Mouse (Mus musculus) hindbrain, embryonic 15.5 days (tissue): ENCODE results near the gene Whrn. TPM values are rescaled to one million over a fixed set of nuclear protein-coding genes. Genes with fewer than 3 reads are reported as not detected.

Experiments used
- ATAC-seq: fragments of 200-750 bp; cut with Nextera tagmentation; 2 replicates; pipeline ENCODE4 v1.8.0; 2017; ENCODE audit warnings: low read depth, moderate number of reproducible peaks, moderate TSS enrichment; ENCODE audit not compliant: low FRiP score
- H3K27ac ChIP-seq: fragments of 300-500 bp; sonication (generic); replicated peaks from 2 replicates; pipeline ENCODE4 v1.5.1; 2015; ENCODE audit warnings: mild to moderate bottlenecking, inconsistent platforms
- H3K27me3 ChIP-seq: fragments of 300-500 bp; sonication (generic); 2 replicates; pipeline ENCODE4 v1.6.1; 2015; ENCODE audit warnings: control low read depth, inconsistent platforms
- H3K36me3 ChIP-seq: fragments of 300-500 bp; sonication (generic); 2 replicates; pipeline ENCODE4 v1.6.1; 2015; ENCODE audit warnings: control low read depth, inconsistent platforms
- H3K4me1 ChIP-seq: fragments of 300-500 bp; sonication (generic); replicated peaks from 2 replicates; pipeline ENCODE4 v1.6.1; 2015; ENCODE audit warnings: control low read depth, inconsistent platforms
- H3K4me2 ChIP-seq: fragments of 300-500 bp; sonication (generic); 2 replicates; pipeline ENCODE4 v1.6.1; 2015; ENCODE audit warnings: moderate library complexity, mild to moderate bottlenecking, inconsistent platforms
- H3K4me3 ChIP-seq: fragments of 300-500 bp; sonication (generic); 2 replicates; pipeline ENCODE4 v1.5.1; 2015; ENCODE audit warnings: mild to moderate bottlenecking, inconsistent platforms
- H3K9ac ChIP-seq: fragments of 300-500 bp; sonication (generic); 2 replicates; pipeline ENCODE4 v1.6.1; 2015; ENCODE audit warnings: inconsistent platforms
- H3K9me3 ChIP-seq: fragments of 300-500 bp; sonication (generic); 2 replicates; pipeline ENCODE4 v1.6.1; 2016; ENCODE audit warnings: control low read depth, inconsistent platforms
- WGBS: fragments of 180-500 bp; shearing (Covaris S2); methylation state at CpG from one replicate; pipeline ENCODE4 v1.1.7; 2015; 5-methylcytosine and 5-hydroxymethylcytosine counted together
- polyA plus RNA-seq: library from polyadenylated mRNA; unstranded; fragments of >200 nt; fragmentation: Nextera tagmentation; extraction: Ambion mirVana; gene quantifications from 2 replicates; pipeline ENCODE4 v1.2.1, GENCODE M21; 2015

The Whrn gene
- polyA plus RNA-seq, 1 experiment from 2014 or later = 7.1 TPM

DNA sequence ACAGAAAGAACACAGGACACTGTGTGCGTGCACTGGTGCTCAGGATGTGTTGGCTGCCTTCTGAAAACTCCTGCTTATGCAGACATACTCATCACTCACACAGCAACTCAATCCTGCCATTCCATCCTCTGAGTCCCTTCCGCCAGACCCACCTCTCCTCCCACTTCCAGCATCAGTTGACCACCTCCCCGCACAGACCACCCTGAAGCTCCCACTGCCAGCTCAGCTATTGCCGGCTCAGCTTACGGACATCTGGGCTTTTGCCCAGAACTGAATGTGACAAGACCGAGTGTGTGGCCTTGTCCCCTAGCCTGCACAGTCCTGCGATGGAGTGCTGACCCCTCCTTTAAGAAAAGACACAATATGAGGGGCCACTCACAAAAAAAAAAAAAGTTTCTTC is 55.5 kb downstream of the Whrn start:
- no peak overlapping the region for H3K27ac ChIP-seq
- H3K9me3 ChIP-seq = no peaks in the 10 kb centered on the region
- H3K9ac ChIP-seq = no peak overlapping the region
- H3K4me1 ChIP-seq = peaks cover 11% of the 10 kb centered on the region
- H3K4me3 ChIP-seq = no peak overlapping the region
- H3K27me3 ChIP-seq = no peaks in the 10 kb centered on the region
- no peaks in the 10 kb centered on the region for H3K36me3 ChIP-seq
- no peak overlapping the region for H3K4me2 ChIP-seq
- WGBS = 64% methylated on average over 7 of the region's 7 CpGs
- no peak for ATAC-seq

DNA sequence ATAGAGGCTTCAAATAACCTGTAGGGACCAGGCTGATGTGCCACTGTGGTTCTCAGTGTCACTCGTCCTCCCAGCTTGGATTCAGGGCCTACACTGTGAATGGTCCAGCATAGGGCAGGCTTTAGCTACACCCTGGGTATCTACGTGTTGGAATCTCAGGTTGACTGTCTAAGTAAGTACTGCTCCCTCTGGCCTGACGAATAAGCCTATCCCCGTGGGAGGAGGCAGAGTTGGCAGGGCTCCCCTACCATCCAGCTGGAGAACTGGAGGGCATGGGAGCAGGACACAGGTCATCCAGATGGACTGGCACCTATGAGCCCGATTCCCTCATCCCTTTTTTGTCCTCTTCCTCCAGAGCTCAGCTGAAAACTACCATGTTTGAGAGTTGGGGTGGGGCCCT is 57.8 kb downstream of the Whrn start:
- Histone ChIP-seq H3K4me1 (peaks cover 11% of the 10 kb centered on the region), H3K27ac (no peak overlapping the region), H3K36me3 (no peaks in the 10 kb centered on the region), H3K9me3 (no peaks in the 10 kb centered on the region), H3K27me3 (no peaks in the 10 kb centered on the region), H3K9ac (no peak overlapping the region), H3K4me2 (no peak overlapping the region), H3K4me3 (no peak overlapping the region)
- no peak for ATAC-seq
- 84% methylated on average over 5 of the region's 5 CpGs for WGBS

GRCm38 (mm10) chr4:63437119-63437815 is 58.5 kb downstream of the Whrn start:
- H3K4me2 ChIP-seq = no peak overlapping the region

DNA sequence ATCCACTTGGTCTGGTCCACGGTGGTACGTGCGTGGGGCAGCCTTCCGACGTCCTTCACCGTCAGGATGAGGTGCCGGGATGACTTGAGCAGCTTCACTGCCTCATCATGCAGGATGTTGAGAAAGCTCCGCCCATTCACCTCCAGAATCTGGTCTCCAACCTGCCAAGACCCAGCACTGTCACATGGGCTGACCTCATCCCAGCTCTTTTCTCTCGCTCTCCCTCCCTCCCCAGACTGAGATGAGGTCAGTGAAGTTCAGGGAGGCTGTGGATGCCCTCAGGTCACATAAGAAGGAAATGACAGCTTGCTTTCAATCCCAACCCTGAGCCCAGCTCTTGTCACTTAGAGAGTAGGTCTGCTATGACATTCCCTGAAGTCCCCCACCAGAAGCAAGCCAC is 60.4 kb downstream of the Whrn start:
- H3K4me1 ChIP-seq = peaks cover 11% of the 10 kb centered on the region
- whole genome bisulfite sequencing = 89% methylated on average over 9 of the region's 9 CpGs
- no peaks in the 10 kb centered on the region for H3K36me3 ChIP-seq
- no peak overlapping the region for H3K27ac ChIP-seq
- H3K9me3 ChIP-seq = no peaks in the 10 kb centered on the region
- no peak overlapping the region for H3K4me3 ChIP-seq
- H3K27me3 ChIP-seq = no peaks in the 10 kb centered on the region
- H3K9ac ChIP-seq = no peak overlapping the region
- no peak overlapping the region for H3K4me2 ChIP-seq
- no peak for ATAC-seq

More at GRCm38 (mm10) chr4:63437119-63437815, 58.5 kb downstream of the Whrn start:
- Histone ChIP-seq H3K27ac (no peak overlapping the region), H3K4me1 (peaks cover 11% of the 10 kb centered on the region), H3K4me3 (no peak overlapping the region), H3K9ac (no peak overlapping the region), H3K36me3 (no peaks in the 10 kb centered on the region), H3K9me3 (no peaks in the 10 kb centered on the region), H3K27me3 (no peaks in the 10 kb centered on the region)
- no peak for ATAC-seq
- 63% methylated on average over 16 of the region's 16 CpGs for WGBS

DNA sequence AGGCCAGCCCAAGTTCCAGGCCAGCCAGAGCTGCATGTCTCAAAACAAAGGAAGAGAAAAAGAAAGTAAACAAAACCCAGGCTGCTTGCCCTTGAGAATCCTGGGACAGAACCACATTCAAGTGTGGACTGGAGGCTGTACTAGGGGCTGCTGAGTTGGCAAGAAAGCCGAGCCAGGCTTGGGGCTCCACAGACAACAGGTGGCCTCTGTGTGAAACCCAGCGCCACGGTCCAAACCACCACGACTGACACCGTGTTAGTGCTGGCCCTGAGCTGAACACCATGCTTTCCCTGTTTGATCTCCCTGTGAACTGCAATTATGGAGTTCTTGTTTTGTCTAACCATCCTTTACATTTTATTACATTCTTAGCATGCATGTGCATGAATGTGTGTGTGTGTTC is 64.7 kb downstream of the Whrn start:
- H3K4me1 ChIP-seq = no peaks in the 10 kb centered on the region
- H3K36me3 ChIP-seq = no peaks in the 10 kb centered on the region
- no peak overlapping the region for H3K4me3 ChIP-seq
- WGBS = 75% methylated on average over 5 of the region's 5 CpGs
- H3K4me2 ChIP-seq = no peak overlapping the region
- H3K9ac ChIP-seq = no peak overlapping the region
- H3K9me3 ChIP-seq = no peaks in the 10 kb centered on the region
- no peak overlapping the region for H3K27ac ChIP-seq
- no peaks in the 10 kb centered on the region for H3K27me3 ChIP-seq
- no peak for ATAC-seq

- H3K4me2 ChIP-seq = no peak overlapping the region
- H3K9ac ChIP-seq = no peak overlapping the region
- H3K36me3 ChIP-seq = no peaks in the 10 kb centered on the region
- H3K27ac ChIP-seq = no peak overlapping the region
- H3K4me1 ChIP-seq = no peaks in the 10 kb centered on the region
- H3K27me3 ChIP-seq = no peaks in the 10 kb centered on the region
- H3K9me3 ChIP-seq = no peaks in the 10 kb centered on the region
- no peak overlapping the region for H3K4me3 ChIP-seq
- WGBS = 48% methylated on average over 3 of the region's 3 CpGs
- no peak for ATAC-seq
Measured at GRCm38 (mm10) chr4:63430357-63430756, 65.4 kb downstream of the Whrn start.

- no peak for ATAC-seq
- no peaks in the 10 kb centered on the region for H3K9me3 ChIP-seq
- no peaks in the 10 kb centered on the region for H3K4me1 ChIP-seq
- H3K4me2 ChIP-seq = no peak overlapping the region
- no peaks in the 10 kb centered on the region for H3K27me3 ChIP-seq
- H3K27ac ChIP-seq = no peak overlapping the region
- 73% methylated on average over 8 of the region's 8 CpGs for WGBS
- no peaks in the 10 kb centered on the region for H3K36me3 ChIP-seq
- H3K4me3 ChIP-seq = no peak overlapping the region
- H3K9ac ChIP-seq = no peak overlapping the region
Measured at GRCm38 (mm10) chr4:63426308-63426707, 69.5 kb downstream of the Whrn start.

DNA sequence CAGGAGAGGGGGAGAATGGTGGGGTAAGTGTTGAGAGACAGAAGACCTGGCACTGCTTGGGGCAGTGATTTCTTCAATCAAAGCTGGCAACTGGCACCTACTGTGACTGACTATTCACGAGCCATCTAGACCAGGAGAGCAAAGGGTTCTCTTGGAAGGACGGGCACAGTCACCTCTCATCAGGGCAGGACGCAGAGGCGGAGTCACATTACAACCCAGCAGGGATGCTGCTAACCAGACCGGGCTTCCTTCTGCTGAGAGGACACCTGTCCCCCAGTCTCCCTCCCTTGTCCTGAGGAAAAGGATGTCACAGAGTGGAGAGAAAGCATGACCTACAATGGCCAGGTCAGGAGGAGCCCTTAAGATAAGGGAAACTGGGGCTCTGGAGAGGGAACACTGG is 72.0 kb downstream of the Whrn start:
- Histone ChIP-seq H3K4me3 (no peak overlapping the region), H3K4me1 (no peaks in the 10 kb centered on the region), H3K4me2 (no peak overlapping the region), H3K27ac (no peak overlapping the region), H3K36me3 (no peaks in the 10 kb centered on the region), H3K27me3 (no peaks in the 10 kb centered on the region), H3K9me3 (no peaks in the 10 kb centered on the region), H3K9ac (no peak overlapping the region)
- no peak for ATAC-seq
- 36% methylated on average over 5 of the region's 5 CpGs for WGBS

DNA sequence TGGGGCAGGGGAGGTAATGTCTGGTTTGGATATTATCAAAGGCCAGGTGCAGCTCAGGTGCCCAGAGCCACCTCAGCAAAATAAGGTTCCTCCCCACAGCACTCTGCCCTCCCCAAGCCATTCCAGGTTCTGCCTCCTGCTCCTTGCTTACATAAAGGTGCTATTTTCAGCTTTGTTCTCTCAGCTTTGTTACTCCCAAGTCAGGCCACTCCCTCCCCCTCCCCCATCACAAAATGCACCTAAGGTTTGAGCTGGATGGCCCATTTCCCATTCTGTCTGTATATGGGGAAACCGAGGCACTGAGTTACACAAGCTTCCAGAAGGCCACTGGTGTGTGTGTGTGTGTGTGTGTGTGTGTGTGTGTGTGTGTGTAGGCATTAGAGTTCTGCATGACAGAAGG is 72.6 kb downstream of the Whrn start:
- H3K4me3 ChIP-seq = no peak overlapping the region
- ATAC-seq = no peak
- 70% methylated on average over 1 of the region's 1 CpGs for WGBS

GRCm38 (mm10) chr4:63420143-63420920 is 75.5 kb downstream of the Whrn start:
- no peaks in the 10 kb centered on the region for H3K9me3 ChIP-seq
- H3K36me3 ChIP-seq = no peaks in the 10 kb centered on the region
- no peak for ATAC-seq
- H3K9ac ChIP-seq = no peak overlapping the region
- peaks cover 3% of the 10 kb centered on the region for H3K4me1 ChIP-seq
- H3K27ac ChIP-seq = no peak overlapping the region
- H3K4me3 ChIP-seq = no peak overlapping the region
- no peak overlapping the region for H3K4me2 ChIP-seq
- no peaks in the 10 kb centered on the region for H3K27me3 ChIP-seq
- 62% methylated on average over 14 of the region's 14 CpGs for WGBS

More for the DNA sequence above, 72.6 kb downstream of the Whrn start:
- no peaks in the 10 kb centered on the region for H3K9me3 ChIP-seq
- no peaks in the 10 kb centered on the region for H3K27me3 ChIP-seq
- H3K4me2 ChIP-seq = no peak overlapping the region
- H3K27ac ChIP-seq = no peak overlapping the region
- no peaks in the 10 kb centered on the region for H3K36me3 ChIP-seq
- H3K9ac ChIP-seq = no peak overlapping the region
- H3K4me1 ChIP-seq = no peaks in the 10 kb centered on the region

DNA sequence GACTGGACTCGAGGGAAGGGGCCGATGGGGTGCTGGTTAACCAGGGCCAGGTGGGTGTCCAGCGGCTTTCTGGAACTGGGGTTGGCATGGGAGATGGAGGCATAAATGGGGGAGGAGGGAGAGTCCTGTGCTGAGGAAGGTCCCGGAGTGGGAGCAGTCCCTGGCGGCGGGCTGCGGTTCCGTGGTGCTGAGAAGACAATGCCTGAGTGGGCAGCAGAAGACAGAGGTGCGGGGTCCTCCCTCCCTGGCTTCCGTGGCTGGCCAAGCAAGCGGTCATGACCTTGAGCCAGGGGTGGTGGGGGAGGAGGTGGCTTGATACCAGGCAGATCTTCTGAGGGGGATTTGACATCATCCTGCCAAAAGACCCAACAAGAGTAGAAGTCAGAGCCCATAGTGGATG is 77.5 kb downstream of the Whrn start:
- WGBS = 84% methylated on average over 11 of the region's 11 CpGs
- H3K27ac ChIP-seq = no peak overlapping the region

GRCm38 (mm10) chr4:63417318-63417957 is 78.4 kb downstream of the Whrn start:
- peak; percentile 55 for ATAC-seq
- Histone ChIP-seq H3K4me3 (no peak overlapping the region), H3K27me3 (no peaks in the 10 kb centered on the region), H3K4me2 (no peak overlapping the region), H3K36me3 (no peaks in the 10 kb centered on the region), H3K9me3 (no peaks in the 10 kb centered on the region), H3K4me1 (peaks cover 3% of the 10 kb centered on the region), H3K27ac (no peak overlapping the region), H3K9ac (no peak overlapping the region)
- 20% methylated on average over 9 of the region's 9 CpGs for WGBS

More for the DNA sequence above, 77.5 kb downstream of the Whrn start:
- H3K9me3 ChIP-seq = no peaks in the 10 kb centered on the region
- no peak overlapping the region for H3K9ac ChIP-seq
- no peaks in the 10 kb centered on the region for H3K27me3 ChIP-seq
- H3K4me2 ChIP-seq = no peak overlapping the region
- H3K36me3 ChIP-seq = no peaks in the 10 kb centered on the region
- H3K4me1 ChIP-seq = peaks cover 3% of the 10 kb centered on the region
- H3K4me3 ChIP-seq = no peak overlapping the region
- no peak for ATAC-seq
